ENCODE assay signal across 7 mouse cellular contexts in genomic region chr1:106174598-106174997, GRCm38 (mm10). TPM values are rescaled to one million over a fixed set of nuclear protein-coding genes. Genes with fewer than 3 reads are reported as not detected.
DNase-seq lines count a peak whose midpoint lies in the region; ATAC-seq lines count a peak whose summit lies in the region.

No protein-coding gene starts in this region.

- no peak overlapping the region for H3K27ac ChIP-seq in kidney, embryonic 15.5 days
- no peak overlapping the region for H3K27ac ChIP-seq in embryonic facial prominence, embryonic 10.5 days (replicated peaks)
- no peak overlapping the region for H3K27ac ChIP-seq in forebrain, embryonic 14.5 days (ENCODE audit: low read depth, low read length)
- no peak overlapping the region for H3K27ac ChIP-seq in midbrain, embryonic 13.5 days

- no peak overlapping the region for H3K9ac ChIP-seq in kidney, embryonic 15.5 days
- peak overlapping the region; percentile 96; the same call in 1 of the 2 replicates for H3K9ac ChIP-seq in forebrain, embryonic 14.5 days (ENCODE audit: low read length)
- peak overlapping the region; percentile 63 for H3K9ac ChIP-seq in midbrain, embryonic 13.5 days (replicated peaks)

- no peaks in the 10 kb centered on the region for H3K9me3 ChIP-seq in kidney, embryonic 15.5 days (replicated peaks)
- no peaks in the 10 kb centered on the region for H3K9me3 ChIP-seq in embryonic facial prominence, embryonic 10.5 days
- H3K9me3 ChIP-seq in forebrain, embryonic 14.5 days (replicated peaks; ENCODE audit: control insufficient read depth, low read length), result no peaks in the 10 kb centered on the region
- no peaks in the 10 kb centered on the region for H3K9me3 ChIP-seq in midbrain, embryonic 13.5 days

- H3K36me3 ChIP-seq in kidney, embryonic 15.5 days, result no peaks in the 10 kb centered on the region
- H3K36me3 ChIP-seq in embryonic facial prominence, embryonic 10.5 days (replicated peaks), result no peaks in the 10 kb centered on the region
- H3K36me3 ChIP-seq in forebrain, embryonic 14.5 days (ENCODE audit: control insufficient read depth, insufficient read depth, low read length), result no peaks in the 10 kb centered on the region
- no peaks in the 10 kb centered on the region for H3K36me3 ChIP-seq in midbrain, embryonic 13.5 days

- no peaks in the 10 kb centered on the region for H3K27me3 ChIP-seq in kidney, embryonic 15.5 days
- H3K27me3 ChIP-seq in embryonic facial prominence, embryonic 10.5 days (replicated peaks; ENCODE audit: low read depth, poor library complexity, severe bottlenecking), result no peaks in the 10 kb centered on the region
- H3K27me3 ChIP-seq in forebrain, embryonic 14.5 days (replicated peaks; ENCODE audit: control insufficient read depth, insufficient read depth, low read length), result no peaks in the 10 kb centered on the region
- H3K27me3 ChIP-seq in midbrain, embryonic 13.5 days, result no peaks in the 10 kb centered on the region

- H3K4me2 ChIP-seq in kidney, embryonic 15.5 days, result peak overlapping the region; percentile 77
- H3K4me2 ChIP-seq in forebrain, embryonic 14.5 days (ENCODE audit: low read length), result peak overlapping the region; percentile 82
- peak overlapping the region; percentile 71 for H3K4me2 ChIP-seq in midbrain, embryonic 13.5 days (replicated peaks)

- H3K4me1 ChIP-seq in kidney, embryonic 15.5 days, result peaks cover 37% of the 10 kb centered on the region
- peaks cover 59% of the 10 kb centered on the region for H3K4me1 ChIP-seq in embryonic facial prominence, embryonic 10.5 days
- H3K4me1 ChIP-seq in forebrain, embryonic 14.5 days (ENCODE audit: control insufficient read depth, insufficient read depth, low read length), result peaks cover 29% of the 10 kb centered on the region
- H3K4me1 ChIP-seq in midbrain, embryonic 13.5 days (replicated peaks), result peaks cover 57% of the 10 kb centered on the region

- DNase-seq in kidney, adult 9 months, result no peak
- DNase-seq in embryonic facial prominence, embryonic 10.5 days (ENCODE audit: low spot score), result no peak
- no peak for DNase-seq in forebrain, embryonic 14.5 days (ENCODE audit: low spot score)
- no peak for DNase-seq in urinary bladder, adult 2 months (ENCODE audit: low spot score)
- DNase-seq in left cerebral cortex, adult 8-10 months (ENCODE audit: low spot score in 2 of 2), result no peak

- H3K4me3 ChIP-seq in kidney, embryonic 15.5 days (replicated peaks), result no peak overlapping the region
- H3K4me3 ChIP-seq in embryonic facial prominence, embryonic 10.5 days, result peak overlapping the region; percentile 87
- peak overlapping the region; percentile 95 for H3K4me3 ChIP-seq in forebrain, embryonic 14.5 days (ENCODE audit: low read depth, low read length)
- peak overlapping the region; percentile 97 for H3K4me3 ChIP-seq in midbrain, embryonic 13.5 days (replicated peaks)

- ATAC-seq in kidney, embryonic 15.5 days (replicated peaks; ENCODE audit: low FRiP score), result no peak
- no peak for ATAC-seq in forebrain, embryonic 14.5 days
- ATAC-seq in midbrain, embryonic 13.5 days, result no peak

RNA-seq across cellular contexts. Expression of gene Phlpp1, which starts 3.0 kb away (rescaled TPM):
- polyA plus RNA-seq in kidney, embryonic 15.5 days (2015; fragmentation: Nextera tagmentation; extraction: Ambion mirVana), result 3.2 and 3.5 TPM in 2 replicates
- 3.7 and 3.8 TPM in 2 replicates for polyA plus RNA-seq in embryonic facial prominence, embryonic 10.5 days (2016; fragmentation: Nextera tagmentation; extraction: Ambion mirVana)
- 8.3 and 8.6 TPM in 2 replicates for polyA plus RNA-seq in forebrain, embryonic 14.5 days (2014; fragmentation: Nextera tagmentation; extraction: Ambion mirVana)
- polyA plus RNA-seq in midbrain, embryonic 13.5 days (2015; fragmentation: Nextera tagmentation; extraction: Ambion mirVana), result 7.2 and 8.2 TPM in 2 replicates
- 16.9 and 18.2 TPM in 2 replicates for polyA plus RNA-seq in urinary bladder, adult 2 months (2012; rRNA removed)
- total RNA-seq in left cerebral cortex, adult 8-10 months (2022), result 10 to 100 TPM; 69.4 to 81.7 (median 75.3) TPM
